Mouse (Mus musculus) cerebellum, adult 11 months (tissue): ENCODE results near the gene Idua.

Experiments used
- DNase-seq: peaks from one replicate; pipeline ENCODE4 v3.0.0; 2022

Gene Idua

GRCm38 (mm10) chr5:108726557-108727248 lies 66.6 kb downstream of the Idua start:
- peak; percentile 51 for DNase-seq

- no peak for DNase-seq
These were observed 67.3 kb downstream of the Idua start for GRCm38 (mm10) chr5:108727425-108727824.
